ENCODE assay signal across 20 mouse cellular contexts in genomic region chr17:51043869-51044268, GRCm38 (mm10).
DNase-seq lines count a peak whose midpoint lies in the region; ATAC-seq lines count a peak whose summit lies in the region.
"Had no signal": no experiment of that assay in that cellular context is flagged by ENCODE, and none has a peak within 500 bp of the region (broad histone marks: within the 10 kb centered on the region; RNA-seq: fewer than 3 reads in every experiment).

No protein-coding gene starts in this region.

- no peak overlapping the region for H3K4me3 ChIP-seq in liver, embryonic 16.5 days (ENCODE audit: low read depth, low read length)
- no peak overlapping the region for H3K4me3 ChIP-seq in liver, embryonic 12.5 days
- no peak overlapping the region for H3K4me3 ChIP-seq in midbrain, embryonic 15.5 days
- H3K4me3 ChIP-seq: embryonic facial prominence, embryonic 12.5 days; forebrain, embryonic 15.5 days; heart, embryonic 10.5 days; hindbrain, embryonic 13.5 days had no signal

- 56% methylated on average over 1 of the region's 1 CpGs for WGBS in liver, embryonic 16.5 days (ENCODE audit: insufficient replicate concordance)
- 64% methylated on average over 1 of the region's 1 CpGs for WGBS in liver, embryonic 12.5 days (ENCODE audit: insufficient replicate concordance)
- 80% methylated on average over 1 of the region's 1 CpGs for WGBS in midbrain, embryonic 15.5 days

- H3K27me3 ChIP-seq in liver, embryonic 16.5 days (ENCODE audit: control insufficient read depth, insufficient read depth, low read depth, low read length): no peaks in the 10 kb centered on the region
- no peaks in the 10 kb centered on the region for H3K27me3 ChIP-seq in liver, embryonic 12.5 days (replicated peaks)
- no peaks in the 10 kb centered on the region for H3K27me3 ChIP-seq in splenic B cell, adult 2 months (ENCODE audit: control insufficient read depth, insufficient read depth, low read length, poor library complexity, severe bottlenecking)
- H3K27me3 ChIP-seq in midbrain, embryonic 15.5 days (replicated peaks): no peaks in the 10 kb centered on the region
- H3K27me3 ChIP-seq: embryonic facial prominence, embryonic 12.5 days; forebrain, embryonic 15.5 days; hindbrain, embryonic 13.5 days had no signal

- no peaks in the 10 kb centered on the region for H3K4me1 ChIP-seq in liver, embryonic 16.5 days (ENCODE audit: control insufficient read depth, low read depth, low read length)
- H3K4me1 ChIP-seq in liver, embryonic 12.5 days: peaks cover 5% of the 10 kb centered on the region; the same call in 1 of the 2 replicates
- H3K4me1 ChIP-seq in midbrain, embryonic 15.5 days: no peaks in the 10 kb centered on the region
- H3K4me1 ChIP-seq: embryonic facial prominence, embryonic 12.5 days; forebrain, embryonic 15.5 days; heart, embryonic 10.5 days; hindbrain, embryonic 13.5 days had no signal

- no peak overlapping the region for H3K27ac ChIP-seq in liver, embryonic 16.5 days (ENCODE audit: low read length)
- H3K27ac ChIP-seq in liver, embryonic 12.5 days: no peak overlapping the region
- no peak overlapping the region for H3K27ac ChIP-seq in midbrain, embryonic 15.5 days
- H3K27ac ChIP-seq: embryonic facial prominence, embryonic 12.5 days; forebrain, embryonic 15.5 days; heart, embryonic 10.5 days; hindbrain, embryonic 13.5 days; hindbrain, postnatal 0 days had no signal

- H3K9me3 ChIP-seq in liver, embryonic 16.5 days (replicated peaks; ENCODE audit: control insufficient read depth, low read length): no peaks in the 10 kb centered on the region
- no peaks in the 10 kb centered on the region for H3K9me3 ChIP-seq in liver, embryonic 12.5 days (replicated peaks)
- no peaks in the 10 kb centered on the region for H3K9me3 ChIP-seq in midbrain, embryonic 15.5 days
- H3K9me3 ChIP-seq: embryonic facial prominence, embryonic 12.5 days; forebrain, embryonic 15.5 days; heart, embryonic 10.5 days; hindbrain, embryonic 13.5 days had no signal

- DNase-seq in MEL-GATA-1-ER (ENCODE audit: extremely low read depth, low read depth): peak; percentile 26
- peak; percentile 52 for DNase-seq in splenic B cell, adult 2 months (ENCODE audit: low read depth, low spot score)
- no peak for DNase-seq in left cerebral cortex, adult 18-20 months (ENCODE audit: low spot score in 2 of 2)
- DNase-seq in layer of hippocampus, adult 18-20 months (ENCODE audit: low spot score in 2 of 2): no peak
- DNase-seq: adrenal gland, postnatal 14 days; cerebellum, adult 8-10 months; cerebellum, postnatal 14 days; gastrocnemius, postnatal 36 days; heart, adult 18-20 months; heart, postnatal 10 days; heart, postnatal 4 days had no signal

- H3K4me2 ChIP-seq in liver, embryonic 16.5 days (ENCODE audit: low read depth, low read length): peak overlapping the region; percentile 61; the same call in 1 of the 2 replicates
- H3K4me2 ChIP-seq in liver, embryonic 12.5 days: no peak overlapping the region
- H3K4me2 ChIP-seq in midbrain, embryonic 15.5 days: no peak overlapping the region
- H3K4me2 ChIP-seq: embryonic facial prominence, embryonic 12.5 days; forebrain, embryonic 15.5 days; hindbrain, embryonic 13.5 days had no signal

- H3K36me3 ChIP-seq in liver, embryonic 16.5 days (ENCODE audit: control insufficient read depth, insufficient read depth): no peaks in the 10 kb centered on the region
- no peaks in the 10 kb centered on the region for H3K36me3 ChIP-seq in liver, embryonic 12.5 days
- no peaks in the 10 kb centered on the region for H3K36me3 ChIP-seq in splenic B cell, adult 2 months (ENCODE audit: control insufficient read depth, insufficient read depth, low read length, poor library complexity, severe bottlenecking)
- no peaks in the 10 kb centered on the region for H3K36me3 ChIP-seq in midbrain, embryonic 15.5 days (replicated peaks)
- H3K36me3 ChIP-seq: embryonic facial prominence, embryonic 12.5 days; forebrain, embryonic 15.5 days; heart, embryonic 10.5 days; hindbrain, embryonic 13.5 days had no signal

- no peak overlapping the region for H3K9ac ChIP-seq in liver, embryonic 16.5 days (ENCODE audit: low read depth, low read length)
- H3K9ac ChIP-seq in liver, embryonic 12.5 days: no peak overlapping the region
- H3K9ac ChIP-seq in midbrain, embryonic 15.5 days: no peak overlapping the region
- H3K9ac ChIP-seq: embryonic facial prominence, embryonic 12.5 days; forebrain, embryonic 15.5 days; hindbrain, embryonic 13.5 days had no signal

- no peak for ATAC-seq in liver, embryonic 16.5 days (ENCODE audit: low read depth)
- ATAC-seq in liver, embryonic 12.5 days: no peak
- ATAC-seq in hematopoietic stem cell, adult 5-6 weeks (replicated peaks in 1 of 2; ENCODE audit: insufficient read depth in 1 of 2, low FRiP score in 2 of 2, low TSS enrichment in 1 of 2, low read depth in 1 of 2, poor library complexity in 2 of 2, severe bottlenecking in 2 of 2): peak; percentile 71 to 84
- no peak for ATAC-seq in midbrain, embryonic 15.5 days (replicated peaks)
- ATAC-seq: forebrain, embryonic 15.5 days; hindbrain, postnatal 0 days had no signal

Comparison
In these comparisons a context has a peak if more than half of its experiments do, and no peak if none do; other contexts are left out.
1. ATAC-seq: peak in hematopoietic stem cell, adult 5-6 weeks (2 of 2); none in liver, embryonic 16.5 days (single experiment), liver, embryonic 12.5 days (single experiment) and midbrain, embryonic 15.5 days (single experiment).
2. DNase-seq: peak in MEL-GATA-1-ER (single experiment) and splenic B cell, adult 2 months (single experiment); none in left cerebral cortex, adult 18-20 months (0 of 2) and layer of hippocampus, adult 18-20 months (0 of 2).